Mouse (Mus musculus) telencephalon, adult 2 months (tissue): ENCODE data around the gene Tent5a.

Experiments used
- DNase-seq: peaks from one replicate; pipeline ENCODE4 v3.0.0-alpha.2; 2011; ENCODE audit warnings: low read depth, low spot score

Tent5a gene

DNA sequence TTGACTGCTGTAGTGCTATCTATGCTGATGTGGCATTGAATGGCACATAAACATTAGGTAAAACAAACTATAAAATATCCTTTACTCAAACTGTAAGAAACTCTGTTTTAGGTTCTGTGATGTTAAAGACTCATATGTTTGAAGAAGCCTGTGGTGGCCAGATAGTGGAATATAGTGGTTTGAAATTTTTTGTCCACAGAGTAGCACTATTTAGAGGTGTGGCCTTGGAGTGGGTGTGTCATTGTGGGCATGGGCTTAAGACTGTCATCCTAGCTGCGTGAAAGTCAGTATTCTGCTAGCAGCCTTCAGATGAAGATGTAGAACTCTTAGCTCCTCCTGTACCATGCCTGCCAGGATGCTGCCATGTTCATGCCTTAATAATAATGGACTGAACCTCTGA, 11.0 kb downstream of the Tent5a start:
- DNase-seq = no peak

DNA sequence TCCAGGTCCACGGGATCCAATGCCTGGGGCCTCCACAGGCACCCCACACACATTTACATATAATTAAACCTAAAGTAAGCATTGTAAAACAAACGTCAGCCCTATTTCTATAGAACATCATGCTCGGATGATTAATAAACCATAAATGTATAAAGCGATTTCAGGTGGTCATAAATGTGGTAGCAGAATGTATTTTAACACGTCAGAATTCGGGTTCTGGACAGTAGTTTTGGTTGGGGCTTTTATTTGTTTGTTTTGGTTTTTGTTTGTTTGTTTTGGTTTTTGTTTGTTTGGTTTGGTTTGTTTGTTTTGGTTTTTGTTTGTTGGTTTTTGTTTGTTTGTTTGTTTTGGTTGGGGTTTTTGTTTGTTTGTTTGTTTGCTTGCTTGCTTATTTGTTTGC, 14.7 kb downstream of the Tent5a start, which contains the start of gene Gm11114:
Gene Gm11114, plus strand, starts transcription at position 301 of the 400 bp plus-strand sequence.
- no peak for DNase-seq

DNA sequence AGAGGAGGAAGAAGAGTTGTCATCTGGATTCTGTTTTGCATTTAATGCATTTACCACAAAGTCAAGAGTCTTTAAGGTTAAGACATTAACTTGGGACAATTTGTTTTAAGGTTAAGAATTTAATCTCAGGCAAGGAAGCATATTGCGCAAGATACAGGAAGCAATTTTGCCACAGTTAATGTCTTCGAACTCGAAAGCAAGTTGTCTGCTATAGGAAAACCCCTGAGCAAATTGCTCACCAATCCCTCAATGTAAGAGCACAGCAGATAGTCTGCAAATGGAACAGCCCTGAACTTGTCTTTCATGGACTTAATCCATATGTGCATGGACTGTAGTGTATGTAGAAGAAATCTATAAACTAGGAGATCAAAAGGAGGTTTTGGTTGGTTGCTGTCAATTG, 23.8 kb downstream of the Tent5a start:
- DNase-seq = no peak

DNA sequence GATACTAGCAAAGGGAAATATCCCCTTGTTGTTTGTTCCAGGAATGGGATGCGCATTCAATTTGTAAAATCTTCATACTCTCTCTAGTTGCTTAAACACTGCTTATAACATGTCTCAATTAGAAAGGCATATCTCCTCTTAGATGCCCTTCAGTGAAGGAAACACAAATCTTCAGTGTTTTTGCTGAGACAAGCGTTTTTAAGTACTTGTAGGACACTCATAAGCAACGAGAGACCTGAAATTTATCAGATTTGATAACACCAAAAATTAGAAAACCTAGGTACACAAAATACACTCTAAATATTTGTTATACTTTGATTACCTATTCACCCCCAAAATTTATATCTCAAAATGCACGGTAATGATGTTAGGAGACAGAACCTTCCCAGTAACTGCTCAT, 24.3 kb downstream of the Tent5a start:
- DNase-seq = no peak

DNA sequence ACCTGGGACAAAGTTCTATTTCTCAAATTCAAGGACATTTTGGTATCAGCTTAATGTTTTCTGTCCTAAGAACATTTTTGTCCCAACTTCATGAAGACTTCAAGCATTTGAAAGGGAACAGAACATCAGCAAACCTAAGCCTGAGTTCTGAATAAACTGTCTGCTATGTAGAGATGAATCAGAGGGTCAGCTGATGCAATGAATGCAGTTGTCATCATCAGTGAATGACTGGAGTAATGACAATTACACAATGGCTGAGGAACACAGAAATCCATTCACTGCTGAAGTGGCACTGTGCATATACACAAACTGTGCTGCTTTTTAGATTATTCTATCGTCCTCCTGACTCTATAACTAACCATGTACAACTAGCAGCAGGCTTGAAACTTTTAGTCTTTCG, 53.0 kb downstream of the Tent5a start:
- peak; percentile 21 for DNase-seq
